Mouse (Mus musculus) forebrain, embryonic 11.5 days (tissue): Measurements from ENCODE around the gene Smg9. TPM values are rescaled to one million over a fixed set of nuclear protein-coding genes. Genes with fewer than 3 reads are reported as not detected.

Source experiments
- ATAC-seq: fragments of 200-750 bp; cut with Nextera tagmentation; replicated peaks from 2 replicates; pipeline ENCODE4 v1.8.0; 2017; ENCODE audit warnings: moderate TSS enrichment; ENCODE audit not compliant: low FRiP score
- DNase-seq: peaks from one replicate; pipeline ENCODE4 v3.0.0-alpha.2; 2017; ENCODE audit warnings: low spot score
- H3K27ac ChIP-seq: fragments of 300-500 bp; sonication (generic); 2 replicates; pipeline ENCODE4 v1.5.1; 2014; ENCODE audit warnings: low read depth, low read length
- H3K27me3 ChIP-seq: fragments of 300-500 bp; sonication (generic); 2 replicates; pipeline ENCODE4 v1.6.1; 2014; ENCODE audit warnings: mild to moderate bottlenecking, low read length, mixed read lengths; ENCODE audit not compliant: control insufficient read depth, insufficient read depth
- H3K36me3 ChIP-seq: fragments of 300-500 bp; sonication (generic); 2 replicates; pipeline ENCODE4 v1.6.1; 2014; ENCODE audit warnings: mild to moderate bottlenecking, low read length, moderate library complexity, mixed read lengths; ENCODE audit not compliant: control insufficient read depth, insufficient read depth
- H3K4me1 ChIP-seq: fragments of 300-500 bp; sonication (generic); replicated peaks from 2 replicates; pipeline ENCODE4 v1.6.1; 2014; ENCODE audit warnings: low read length, mixed read lengths; ENCODE audit not compliant: control insufficient read depth, insufficient read depth
- H3K4me2 ChIP-seq: fragments of 300-500 bp; sonication (generic); 2 replicates; pipeline ENCODE4 v1.6.1; 2014; ENCODE audit warnings: low read depth, mild to moderate bottlenecking, low read length, moderate library complexity, mixed read lengths; ENCODE audit not compliant: severe bottlenecking
- H3K4me3 ChIP-seq: fragments of 300-500 bp; sonication (generic); 2 replicates; pipeline ENCODE4 v1.5.1; 2014; ENCODE audit warnings: low read depth, low read length
- H3K9ac ChIP-seq: fragments of 300-500 bp; sonication (generic); 2 replicates; pipeline ENCODE4 v1.6.1; 2014; ENCODE audit warnings: low read length
- H3K9me3 ChIP-seq: fragments of 300-500 bp; sonication (generic); 2 replicates; pipeline ENCODE4 v1.6.1; 2016; ENCODE audit warnings: low read length, mixed read lengths; ENCODE audit not compliant: control insufficient read depth
- WGBS: fragments of 180-500 bp; shearing (Covaris S2); extraction: QIAGEN DNeasy Blood & Tissue Kit; methylation state at CpG from one replicate; pipeline ENCODE4 v1.1.7; 2014; 5-methylcytosine and 5-hydroxymethylcytosine counted together
- polyA plus RNA-seq: library from polyadenylated mRNA; unstranded; fragments of >200 nt; fragmentation: Nextera tagmentation; extraction: Ambion mirVana; gene quantifications from 2 replicates; pipeline ENCODE4 v1.2.1, GENCODE M21; 2014

Gene Smg9
- polyA plus RNA-seq, 1 experiment from 2014 or later: 29.6 TPM

DNA sequence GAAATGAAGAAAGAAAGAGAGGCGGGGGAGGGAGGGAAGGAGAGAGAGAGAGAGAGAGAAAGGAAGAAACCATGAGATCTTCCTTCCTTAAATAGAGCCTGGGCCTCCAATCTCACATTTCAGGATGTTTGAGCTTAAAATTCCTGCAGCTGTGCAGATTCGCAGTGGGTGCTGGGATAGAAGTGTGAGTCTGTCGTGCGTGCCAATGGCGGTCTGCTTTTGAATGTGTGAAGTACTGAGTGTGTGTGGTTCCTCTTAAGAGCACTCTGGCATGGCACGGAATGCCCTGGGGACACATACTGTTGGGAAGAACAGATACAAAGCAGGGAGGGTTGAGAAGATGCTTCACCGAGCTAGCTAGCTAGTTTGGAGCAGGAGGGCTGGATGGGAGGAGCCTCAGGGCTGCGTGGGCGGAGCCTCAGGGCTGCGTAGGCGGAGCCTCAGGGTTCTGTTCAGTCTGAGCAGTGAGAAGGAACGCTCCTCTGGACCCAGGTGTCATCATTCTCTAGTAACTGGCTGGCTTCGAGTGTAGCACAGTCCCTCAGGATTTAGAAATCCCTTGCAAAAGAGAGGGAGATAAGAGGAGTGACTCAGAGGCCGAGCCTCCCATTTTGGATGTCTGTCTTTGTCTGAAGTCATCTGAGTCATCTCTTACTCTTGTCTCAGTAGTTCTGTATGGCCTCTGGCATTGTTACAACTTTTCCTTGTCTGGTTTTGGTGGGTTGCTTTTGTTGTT lies 49.5 kb downstream of the Smg9 start:
- Histone ChIP-seq H3K36me3 (no peaks in the 10 kb centered on the region), H3K4me1 (no peaks in the 10 kb centered on the region), H3K4me2 (no peak overlapping the region), H3K27me3 (no peaks in the 10 kb centered on the region), H3K9ac (no peak overlapping the region), H3K27ac (no peak overlapping the region), H3K4me3 (no peak overlapping the region), H3K9me3 (no peaks in the 10 kb centered on the region)
- 68% methylated on average over 14 of the region's 14 CpGs for WGBS
- no peak for ATAC-seq
- no peak for DNase-seq

DNA sequence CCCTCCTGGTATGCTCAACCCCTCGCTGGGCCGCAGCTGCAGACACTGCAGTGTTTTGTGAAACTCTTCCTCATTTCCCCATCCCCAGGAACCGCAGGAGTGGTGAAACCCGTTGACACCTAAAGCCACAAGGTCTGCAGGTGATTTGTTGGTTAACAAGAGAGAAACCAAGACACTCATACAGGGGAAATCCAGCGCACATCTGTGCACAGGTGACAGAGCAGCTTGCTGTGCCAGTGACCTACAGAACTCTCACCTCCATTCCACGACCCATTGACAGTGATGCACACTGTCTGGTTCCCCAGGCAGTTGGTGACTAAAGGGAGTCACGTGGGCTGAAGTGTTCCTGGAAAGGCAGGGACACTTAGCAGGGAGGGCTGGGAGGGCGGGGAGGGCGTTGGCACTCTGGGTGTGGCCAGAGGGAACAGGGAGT lies 51.2 kb downstream of the Smg9 start:
- H3K9ac ChIP-seq: no peak overlapping the region
- H3K36me3 ChIP-seq: no peaks in the 10 kb centered on the region
- ATAC-seq (no peak), DNase-seq (no peak)
- no peak overlapping the region for H3K4me3 ChIP-seq
- no peaks in the 10 kb centered on the region for H3K4me1 ChIP-seq
- H3K27me3 ChIP-seq: no peaks in the 10 kb centered on the region
- no peak overlapping the region for H3K4me2 ChIP-seq
- H3K9me3 ChIP-seq: no peaks in the 10 kb centered on the region
- no peak overlapping the region for H3K27ac ChIP-seq
- WGBS: 71% methylated on average over 9 of the region's 9 CpGs

DNA sequence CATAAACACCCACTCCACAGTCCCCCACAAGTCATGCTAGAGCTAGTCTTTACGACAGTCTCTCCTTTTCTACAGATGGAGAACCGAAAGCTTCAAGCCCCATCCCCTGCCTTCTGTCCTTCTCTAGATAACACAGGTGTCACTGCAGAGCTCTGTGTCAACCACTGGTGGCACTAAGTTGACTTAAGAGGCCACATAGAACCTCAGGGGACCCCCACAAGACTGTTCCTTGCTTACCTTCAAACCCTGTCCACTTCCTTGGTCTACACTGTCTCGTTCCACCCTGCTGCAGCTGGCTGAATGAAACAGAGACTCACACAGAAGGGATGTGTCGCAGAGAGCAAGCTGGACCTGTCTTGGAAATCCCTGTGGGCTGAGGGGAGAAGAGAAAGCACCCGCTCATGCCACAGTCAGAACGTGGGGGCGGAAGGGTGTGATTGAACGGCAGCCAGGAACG lies 52.5 kb downstream of the Smg9 start, which contains the start of gene Irgc1:
Irgc1 (minus strand) TSS at position 443 of the 457 bp plus-strand sequence.
- no peak for ATAC-seq

DNA sequence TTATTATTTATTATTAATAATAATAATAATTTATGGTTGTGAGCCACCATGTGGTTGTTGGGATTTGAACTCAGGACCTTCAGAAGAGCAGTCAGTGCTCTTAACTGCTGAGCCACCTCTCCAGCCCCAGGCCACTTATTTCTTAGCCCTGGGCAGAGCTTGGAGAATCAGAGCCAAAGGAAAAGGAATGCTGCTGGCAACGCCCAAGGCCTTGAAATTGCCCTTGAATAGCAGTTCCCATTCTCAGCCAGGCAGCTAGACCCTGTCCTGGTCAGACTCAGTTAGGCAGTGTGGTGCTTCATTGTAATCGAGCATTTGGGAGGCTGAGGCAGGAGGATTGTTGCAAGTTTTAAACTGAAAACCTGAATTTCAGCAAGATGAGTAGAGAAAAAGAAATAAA lies 54.8 kb downstream of the Smg9 start:
- 71% methylated on average over 2 of the region's 2 CpGs for WGBS
- DNase-seq (no peak), ATAC-seq (no peak)
- Histone ChIP-seq H3K4me2 (no peak overlapping the region), H3K9me3 (no peaks in the 10 kb centered on the region), H3K27ac (no peak overlapping the region), H3K27me3 (no peaks in the 10 kb centered on the region), H3K4me1 (no peaks in the 10 kb centered on the region), H3K9ac (no peak overlapping the region), H3K36me3 (no peaks in the 10 kb centered on the region), H3K4me3 (no peak overlapping the region)

More for the DNA sequence above, 52.5 kb downstream of the Smg9 start, which contains the start of gene Irgc1:
- WGBS: 88% methylated on average over 9 of the region's 9 CpGs
- no peak within 1 kb of the TSS for H3K27ac ChIP-seq
- H3K4me3 ChIP-seq: no peak within 1 kb of the TSS
- DNase-seq: no peak
- no peaks in the 10 kb centered on the region for H3K27me3 ChIP-seq
- H3K4me1 ChIP-seq: no peaks in the 10 kb centered on the region
- H3K9me3 ChIP-seq: no peaks in the 10 kb centered on the region
- no peaks in the 10 kb centered on the region for H3K36me3 ChIP-seq
- H3K9ac ChIP-seq: no peak within 1 kb of the TSS
- no peak within 1 kb of the TSS for H3K4me2 ChIP-seq

DNA sequence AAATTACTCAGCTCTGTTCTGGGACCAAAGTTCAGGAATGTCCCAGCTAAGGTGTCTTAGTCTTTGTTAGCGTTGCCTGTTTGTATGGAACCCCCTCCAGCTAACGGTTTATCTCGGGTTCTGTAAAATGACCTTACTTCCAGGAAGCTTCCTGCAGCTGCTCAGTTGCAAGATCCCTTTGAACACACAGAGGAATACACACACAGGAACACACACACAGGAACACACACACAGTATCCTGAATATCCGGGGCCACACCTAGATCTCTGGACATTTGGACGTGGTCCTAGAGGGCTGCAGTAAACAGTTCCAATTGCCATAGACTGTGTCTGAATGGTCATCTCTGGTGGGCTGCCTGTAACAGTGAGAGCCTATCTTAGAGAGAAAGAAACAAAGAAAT lies 56.3 kb downstream of the Smg9 start:
- Histone ChIP-seq H3K9me3 (no peaks in the 10 kb centered on the region), H3K27ac (no peak overlapping the region), H3K4me1 (no peaks in the 10 kb centered on the region), H3K27me3 (no peaks in the 10 kb centered on the region), H3K4me2 (no peak overlapping the region), H3K4me3 (no peak overlapping the region), H3K9ac (no peak overlapping the region), H3K36me3 (no peaks in the 10 kb centered on the region)
- DNase-seq (no peak), ATAC-seq (no peak)
- WGBS: 89% methylated on average over 5 of the region's 5 CpGs

DNA sequence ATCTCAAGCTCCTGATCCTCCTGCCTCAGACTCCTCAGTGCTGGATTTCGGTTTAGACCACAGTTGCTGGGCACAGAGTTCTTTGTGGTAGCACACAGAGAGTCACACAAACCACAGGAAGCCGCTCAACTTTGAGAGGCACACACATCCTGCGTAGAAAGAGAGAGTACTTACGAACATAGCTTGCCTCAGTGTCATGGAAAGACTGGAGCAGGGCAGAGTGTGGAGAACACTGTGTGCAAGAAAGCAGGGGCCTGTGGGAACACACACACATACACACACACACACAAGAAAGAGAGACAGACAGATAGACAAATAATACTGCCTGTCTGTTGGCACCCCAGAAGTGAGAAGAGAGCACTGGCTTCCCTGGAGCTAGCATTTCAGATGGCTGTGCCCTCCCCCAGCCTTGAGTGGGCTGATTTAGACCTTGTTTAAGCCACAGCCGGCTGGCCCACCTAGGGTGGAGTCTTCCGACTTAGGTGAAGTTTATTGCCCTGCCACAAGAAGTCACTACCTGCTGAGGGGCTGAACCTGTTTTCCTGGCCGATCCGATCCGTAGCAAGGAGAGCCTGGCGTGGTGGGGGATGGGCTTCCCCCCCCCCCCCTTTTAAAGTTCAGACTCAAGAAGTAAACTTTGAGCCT lies 58.4 kb downstream of the Smg9 start:
- DNase-seq: no peak
- 75% methylated on average over 10 of the region's 10 CpGs for WGBS
- Histone ChIP-seq H3K27me3 (peaks cover 2% of the 10 kb centered on the region; the same call in 1 of the 2 replicates), H3K9me3 (no peaks in the 10 kb centered on the region), H3K4me1 (peaks cover 3% of the 10 kb centered on the region; the same call in 1 of the 2 replicates), H3K4me3 (no peak overlapping the region), H3K4me2 (no peak overlapping the region), H3K9ac (no peak overlapping the region), H3K27ac (no peak overlapping the region), H3K36me3 (no peaks in the 10 kb centered on the region)
- no peak for ATAC-seq

DNA sequence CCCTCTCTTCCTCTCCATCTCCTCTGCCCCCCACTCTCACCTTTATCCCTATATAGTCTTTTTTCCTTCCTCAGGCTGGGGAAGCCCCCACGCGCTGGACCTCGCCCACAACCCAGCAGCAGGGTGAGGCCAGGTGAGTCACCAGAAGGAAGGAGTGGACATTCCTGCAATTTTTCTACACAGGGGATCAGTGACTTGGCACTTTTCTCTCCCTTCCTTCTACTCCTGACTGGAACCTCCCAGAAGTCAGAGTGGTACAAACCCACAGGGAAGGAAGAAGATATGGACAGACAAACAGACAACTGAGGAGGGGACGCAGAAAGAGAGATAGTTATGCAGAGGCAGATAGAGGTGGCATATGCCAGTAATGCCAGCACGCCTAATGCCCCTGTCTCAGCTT lies 60.0 kb downstream of the Smg9 start:
- no peaks in the 10 kb centered on the region for H3K9me3 ChIP-seq
- no peak overlapping the region for H3K4me3 ChIP-seq
- peaks cover 3% of the 10 kb centered on the region; the same call in 1 of the 2 replicates for H3K4me1 ChIP-seq
- no peak for ATAC-seq
- no peak overlapping the region for H3K9ac ChIP-seq
- H3K27me3 ChIP-seq: peaks cover 2% of the 10 kb centered on the region; the same call in 1 of the 2 replicates
- H3K36me3 ChIP-seq: no peaks in the 10 kb centered on the region
- 76% methylated on average over 5 of the region's 5 CpGs for WGBS
- no peak overlapping the region for H3K4me2 ChIP-seq
- H3K27ac ChIP-seq: no peak overlapping the region
- DNase-seq: no peak

DNA sequence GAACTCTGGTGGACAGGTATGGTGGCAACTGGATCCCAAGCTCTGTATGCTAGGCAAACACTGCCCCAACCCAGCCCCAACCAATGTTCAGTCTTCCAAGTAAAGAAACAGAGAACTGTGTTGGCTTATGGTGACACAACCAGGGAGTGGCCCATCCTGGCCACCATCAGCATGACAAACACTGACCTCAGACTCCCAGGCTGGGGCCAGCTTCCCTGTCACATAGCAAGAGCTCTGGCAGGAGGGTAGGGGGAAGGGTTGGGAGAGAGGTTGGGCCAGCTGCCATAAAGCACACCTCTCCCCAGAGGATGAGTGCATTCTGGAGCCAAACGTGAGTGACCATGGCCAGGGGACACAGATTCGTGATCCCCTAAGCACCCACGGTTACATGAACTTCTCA lies 60.4 kb downstream of the Smg9 start:
- H3K36me3 ChIP-seq: no peaks in the 10 kb centered on the region
- no peak overlapping the region for H3K9ac ChIP-seq
- no peak overlapping the region for H3K4me3 ChIP-seq
- peaks cover 2% of the 10 kb centered on the region; the same call in 1 of the 2 replicates for H3K27me3 ChIP-seq
- no peak overlapping the region for H3K27ac ChIP-seq
- 85% methylated on average over 3 of the region's 3 CpGs for WGBS
- DNase-seq: no peak
- H3K4me1 ChIP-seq: peaks cover 3% of the 10 kb centered on the region; the same call in 1 of the 2 replicates
- H3K4me2 ChIP-seq: no peak overlapping the region
- ATAC-seq: no peak
- H3K9me3 ChIP-seq: no peaks in the 10 kb centered on the region
